Mouse (Mus musculus): ENCODE results near the gene Shroom3. TPM values are rescaled to one million over a fixed set of nuclear protein-coding genes. Genes with fewer than 3 reads are reported as not detected.

Gene Shroom3
- total and polyA plus RNA-seq, 3 experiments: 0.04 to 0.11 TPM; not detected in 1

DNA sequence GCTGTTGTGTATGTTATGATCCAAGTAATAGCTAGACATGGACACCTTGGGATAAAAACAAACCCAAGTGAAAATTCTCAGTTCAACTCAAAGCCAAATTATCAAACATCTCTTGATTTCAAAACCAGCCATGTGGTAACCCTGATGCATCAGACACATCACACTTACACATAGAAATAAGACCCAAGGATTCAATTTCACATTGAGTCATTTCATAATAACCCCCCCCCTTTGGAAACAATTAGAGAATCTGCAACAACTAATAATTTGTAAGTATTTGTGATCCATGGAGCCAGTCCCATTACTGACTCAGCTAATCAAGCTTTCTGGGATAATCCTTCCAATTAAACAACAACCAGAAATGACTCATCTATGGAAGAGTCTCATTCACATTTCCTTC lies 190.3 kb downstream of the Shroom3 start:
- Histone ChIP-seq H3K27me3 (replicated peaks) (no peaks in the 10 kb centered on the region), H3K9ac (ENCODE audit: insufficient read depth, low read depth) (no peak overlapping the region), H3K4me1 (ENCODE audit: control insufficient read depth in 1 of 2, insufficient read depth in 2 of 2) (no peaks in the 10 kb centered on the region; a peak in 1 of 4 replicates), H3K9me3 (replicated peaks; ENCODE audit: low read length) (no peaks in the 10 kb centered on the region), H3K4me2 (ENCODE audit: insufficient read depth, low read depth, poor library complexity, severe bottlenecking) (no peak overlapping the region), H3K36me3 (replicated peaks in 1 of 2; ENCODE audit: control insufficient read depth in 1 of 2, insufficient read depth in 1 of 2, low read length in 1 of 2) (no peaks in the 10 kb centered on the region), H3K27ac (ENCODE audit: insufficient read depth, low read depth) (no peak overlapping the region), H3K79me2 (replicated peaks; ENCODE audit: control insufficient read depth, extremely low read depth, insufficient read depth, poor library complexity, severe bottlenecking) (no peaks in the 10 kb centered on the region), H3K4me3 (replicated peaks in 1 of 3; ENCODE audit: low read depth in 2 of 3, low read length in 2 of 3, poor library complexity in 1 of 3) (no peak overlapping the region)
- TF ChIP-seq HCFC1 (IDR thresholded peaks at IDR 0.05; ENCODE audit: low read depth, low read length): no peak
- no peak for TF ChIP-seq KAT2A (IDR thresholded peaks at IDR 0.05; ENCODE audit: insufficient replicate concordance, low read length)
- TF ChIP-seq ZNF384 (IDR thresholded peaks at IDR 0.05; ENCODE audit: low read depth, low read length): no peak
- TF ChIP-seq MAX (IDR thresholded peaks at IDR 0.05; ENCODE audit: low read length): no peak
- dilution Hi-C loops (cut with MboI; ENCODE audit: extremely low pct_ligation_motif_present, extremely low pct_unique_long_range_greater_than_20kb, low sequenced_read_pairs): no loop called here
- in situ Hi-C loops (cut with MboI; ENCODE audit: low pct_ligation_motif_present, low pct_unique_long_range_greater_than_20kb, low sequenced_read_pairs): no loop called here
- no peak for DNase-seq (ENCODE audit: extremely low read depth)

DNA sequence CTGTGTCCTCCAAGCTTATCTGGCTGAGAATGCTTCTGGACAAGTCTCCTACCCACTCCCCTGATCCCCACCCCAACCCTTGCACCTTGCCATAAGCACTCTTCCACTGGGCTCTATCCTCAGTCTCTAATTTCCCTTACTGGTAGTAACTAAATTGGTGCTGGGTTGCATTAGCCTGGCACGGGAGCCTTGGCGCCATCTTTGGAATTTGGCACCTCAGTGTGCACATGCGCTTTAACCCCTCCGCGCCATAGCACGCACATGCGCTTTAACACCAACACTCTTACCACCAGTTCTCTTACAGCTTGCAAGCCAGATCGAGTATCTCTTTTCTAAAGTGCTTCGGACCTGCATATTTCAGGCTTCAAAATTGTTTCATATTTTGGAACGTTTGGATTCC lies 192.6 kb downstream of the Shroom3 start:
- Histone ChIP-seq H3K27me3 (replicated peaks) (no peaks in the 10 kb centered on the region), H3K4me3 (replicated peaks in 1 of 3; ENCODE audit: low read depth in 2 of 3, low read length in 2 of 3, poor library complexity in 1 of 3) (no peak overlapping the region), H3K4me2 (ENCODE audit: insufficient read depth, low read depth, poor library complexity, severe bottlenecking) (no peak overlapping the region), H3K9ac (ENCODE audit: insufficient read depth, low read depth) (no peak overlapping the region), H3K4me1 (ENCODE audit: control insufficient read depth in 1 of 2, insufficient read depth in 2 of 2) (no peaks in the 10 kb centered on the region), H3K27ac (ENCODE audit: insufficient read depth, low read depth) (no peak overlapping the region), H3K79me2 (replicated peaks; ENCODE audit: control insufficient read depth, extremely low read depth, insufficient read depth, poor library complexity, severe bottlenecking) (no peaks in the 10 kb centered on the region), H3K36me3 (replicated peaks in 1 of 2; ENCODE audit: control insufficient read depth in 1 of 2, insufficient read depth in 1 of 2, low read length in 1 of 2) (no peaks in the 10 kb centered on the region), H3K9me3 (replicated peaks; ENCODE audit: low read length) (no peaks in the 10 kb centered on the region)
- TF ChIP-seq USF1 (IDR thresholded peaks at IDR 0.05; ENCODE audit: low read depth, low read length) (no peak), NRF1 (IDR thresholded peaks at IDR 0.05; ENCODE audit: low read depth, low read length) (no peak), CHD1 (IDR thresholded peaks at IDR 0.05; ENCODE audit: low read depth, low read length) (no peak), MAX (IDR thresholded peaks at IDR 0.05; ENCODE audit: low read length) (no peak), CHD2 (IDR thresholded peaks at IDR 0.05; ENCODE audit: low read length) (no peak), CTCF (conservative IDR thresholded peaks at IDR 0.05 in 1 of 2, IDR thresholded peaks at IDR 0.05 in 1 of 2; ENCODE audit: low read depth in 2 of 2, low read length in 2 of 2) (no peak), ZKSCAN1 (IDR thresholded peaks at IDR 0.05; ENCODE audit: borderline replicate concordance, low read depth, low read length) (no peak), EP300 (IDR thresholded peaks at IDR 0.05; ENCODE audit: low read length) (no peak), POLR2AphosphoS2 (IDR thresholded peaks at IDR 0.05; ENCODE audit: low read depth, low read length) (no peak), USF2 (conservative IDR thresholded peaks at IDR 0.05; ENCODE audit: low read depth, low read length) (no peak), ETS1 (conservative IDR thresholded peaks at IDR 0.05; ENCODE audit: low read depth, low read length) (no peak), HCFC1 (IDR thresholded peaks at IDR 0.05; ENCODE audit: low read depth, low read length) (no peak), GABPA (IDR thresholded peaks at IDR 0.05; ENCODE audit: insufficient replicate concordance, low read depth, low read length) (no peak), TCF12 (IDR thresholded peaks at IDR 0.05; ENCODE audit: low read depth, low read length) (no peak), ZMIZ1 (IDR thresholded peaks at IDR 0.05; ENCODE audit: low read depth, low read length) (no peak), MYC (IDR thresholded peaks at IDR 0.05; ENCODE audit: low read depth, low read length) (no peak), RAD21 (IDR thresholded peaks at IDR 0.05; ENCODE audit: low read depth, low read length) (no peak), POLR2A (IDR thresholded peaks at IDR 0.05; ENCODE audit: low read depth, low read length) (no peak), JUND (conservative IDR thresholded peaks at IDR 0.05; ENCODE audit: low read depth, low read length) (no peak), BHLHE40 (IDR thresholded peaks at IDR 0.05; ENCODE audit: low read depth, low read length) (no peak)
- in situ Hi-C loops (cut with MboI; ENCODE audit: low pct_ligation_motif_present, low pct_unique_long_range_greater_than_20kb, low sequenced_read_pairs): no loop called here
- dilution Hi-C loops (cut with MboI; ENCODE audit: extremely low pct_ligation_motif_present, extremely low pct_unique_long_range_greater_than_20kb, low sequenced_read_pairs): no loop called here
- DNase-seq (ENCODE audit: extremely low read depth): no peak
